Mouse (Mus musculus): ENCODE measurements around the gene Reln.

DNA sequence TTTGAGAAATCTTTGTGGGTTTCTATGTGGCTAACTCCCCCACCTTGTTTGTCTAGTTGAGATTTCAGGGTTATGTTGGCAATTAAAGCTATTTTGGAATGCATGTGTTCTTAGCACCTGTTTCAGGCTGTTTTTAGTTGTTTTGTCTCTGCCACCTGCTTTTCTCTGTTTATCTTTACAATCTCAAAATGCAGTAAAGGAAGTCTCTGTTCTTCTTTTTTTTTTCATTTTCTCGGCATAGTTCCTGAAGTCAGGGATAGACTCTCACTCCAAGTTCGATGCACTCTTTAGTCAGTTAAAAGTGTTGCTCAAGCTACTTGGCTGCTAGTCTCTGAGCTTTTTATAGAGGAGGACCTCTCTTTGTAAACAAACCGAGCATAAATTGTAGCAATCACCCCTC lies 320.4 kb downstream of the Reln start:
- no peak for TF ChIP-seq POLR2A (IDR thresholded peaks at IDR 0.05; ENCODE audit: low read depth, low read length)
- no peak for TF ChIP-seq CTCF (IDR thresholded peaks at IDR 0.05; ENCODE audit: borderline replicate concordance, insufficient read depth, low read length)
